Mouse (Mus musculus) neural tube, embryonic 12.5 days (tissue): ENCODE measurements around the gene Trim17. TPM values are rescaled to one million over a fixed set of nuclear protein-coding genes. Genes with fewer than 3 reads are reported as not detected.

Experiments
- ATAC-seq: fragments of 200-750 bp; cut with Nextera tagmentation; 2 replicates; pipeline ENCODE4 v1.8.0; 2017; ENCODE audit warnings: low read depth, mild to moderate bottlenecking, moderate TSS enrichment, moderate library complexity; ENCODE audit not compliant: low FRiP score
- H3K27ac ChIP-seq: fragments of 300-500 bp; sonication (generic); 2 replicates; pipeline ENCODE4 v1.5.1; 2016
- H3K27me3 ChIP-seq: fragments of 300-500 bp; sonication (generic); replicated peaks from 2 replicates; pipeline ENCODE4 v1.6.1; 2016; ENCODE audit warnings: mild to moderate bottlenecking
- H3K36me3 ChIP-seq: fragments of 300-500 bp; sonication (generic); 2 replicates; pipeline ENCODE4 v1.6.1; 2016; ENCODE audit warnings: mild to moderate bottlenecking
- H3K4me1 ChIP-seq: fragments of 300-500 bp; sonication (generic); 2 replicates; pipeline ENCODE4 v1.6.1; 2016
- H3K4me2 ChIP-seq: fragments of 300-500 bp; sonication (generic); replicated peaks from 2 replicates; pipeline ENCODE4 v1.6.1; 2016; ENCODE audit warnings: mild to moderate bottlenecking
- H3K4me3 ChIP-seq: fragments of 300-500 bp; sonication (generic); 2 replicates; pipeline ENCODE4 v1.5.1; 2016
- H3K9ac ChIP-seq: fragments of 300-500 bp; sonication (generic); 2 replicates; pipeline ENCODE4 v1.6.1; 2016; ENCODE audit warnings: mild to moderate bottlenecking
- H3K9me3 ChIP-seq: fragments of 300-500 bp; sonication (generic); 2 replicates; pipeline ENCODE4 v1.6.1; 2016; ENCODE audit warnings: mild to moderate bottlenecking
- WGBS: fragments of 180-500 bp; shearing (Covaris S2); methylation state at CpG from one replicate; pipeline ENCODE4 v1.1.7; 2016; 5-methylcytosine and 5-hydroxymethylcytosine counted together
- microRNA-seq: library from miRNA; unstranded; fragments of <30 nt; microRNA quantifications from one replicate; pipeline ENCODE4, GENCODE M21; 2017
- polyA plus RNA-seq: library from polyadenylated mRNA; unstranded; fragments of >200 nt; fragmentation: Nextera tagmentation; extraction: Ambion mirVana; gene quantifications from 2 replicates; pipeline ENCODE4 v1.2.1, GENCODE M21; 2016

Trim17 gene
- polyA plus RNA-seq, 1 experiment from 2014 or later: 0.84 TPM

GRCm38 (mm10) chr11:58999830-59000229, 45.3 kb downstream of the Trim17 start:
- Histone ChIP-seq H3K27ac (no peak overlapping the region), H3K36me3 (no peaks in the 10 kb centered on the region), H3K9me3 (no peaks in the 10 kb centered on the region), H3K4me3 (no peak overlapping the region), H3K9ac (no peak overlapping the region), H3K27me3 (peaks cover 10% of the 10 kb centered on the region), H3K4me1 (no peaks in the 10 kb centered on the region), H3K4me2 (no peak overlapping the region)
- WGBS: 85% methylated on average over 6 of the region's 6 CpGs
- no peak for ATAC-seq

- no peaks in the 10 kb centered on the region for H3K9me3 ChIP-seq
- peaks cover 3% of the 10 kb centered on the region for H3K27me3 ChIP-seq
- no peak for ATAC-seq
- H3K9ac ChIP-seq: no peak overlapping the region
- no peak overlapping the region for H3K4me3 ChIP-seq
- no peak overlapping the region for H3K27ac ChIP-seq
- no peaks in the 10 kb centered on the region for H3K36me3 ChIP-seq
- no peaks in the 10 kb centered on the region for H3K4me1 ChIP-seq
- 90% methylated on average over 21 of the region's 21 CpGs for WGBS
- no peak overlapping the region for H3K4me2 ChIP-seq
These were observed 46.1 kb downstream of the Trim17 start for GRCm38 (mm10) chr11:59000635-59001034.

GRCm38 (mm10) chr11:59002327-59003079, 48.0 kb downstream of the Trim17 start:
- WGBS: 85% methylated on average over 7 of the region's 7 CpGs
- no peak for ATAC-seq
- Histone ChIP-seq H3K36me3 (no peaks in the 10 kb centered on the region), H3K4me3 (no peak overlapping the region), H3K27me3 (no peaks in the 10 kb centered on the region), H3K4me1 (no peaks in the 10 kb centered on the region), H3K9me3 (no peaks in the 10 kb centered on the region), H3K27ac (no peak overlapping the region), H3K4me2 (no peak overlapping the region), H3K9ac (no peak overlapping the region)

- H3K9me3 ChIP-seq: no peaks in the 10 kb centered on the region
- H3K27me3 ChIP-seq: no peaks in the 10 kb centered on the region
- H3K4me3 ChIP-seq: no peak overlapping the region
- H3K9ac ChIP-seq: no peak overlapping the region
- H3K27ac ChIP-seq: no peak overlapping the region
- no peak overlapping the region for H3K4me2 ChIP-seq
- 40% methylated on average over 9 of the region's 9 CpGs for WGBS
- H3K4me1 ChIP-seq: no peaks in the 10 kb centered on the region
- no peaks in the 10 kb centered on the region for H3K36me3 ChIP-seq
- ATAC-seq: no peak
These were observed 60.6 kb downstream of the Trim17 start for GRCm38 (mm10) chr11:59015052-59015451.

Small RNA genes lying within 50 kb of the gene (microRNA-seq; reads per million reads assigned to microRNA genes)
- gene Gm44313: 1.1 reads per million

Other genes with a start within 250 kb of the Trim17 start
- gene Olfr318, start 230.7 kb upstream of the Trim17 start, polyA plus RNA-seq: not detected in 2 replicates
- 0.06 and 0.16 TPM in 2 replicates for gene Olfr317, start 215.5 kb upstream of the Trim17 start, polyA plus RNA-seq
- not detected in 2 replicates for gene Olfr316, start 202.0 kb upstream of the Trim17 start, polyA plus RNA-seq
- not detected in 2 replicates for gene Olfr315, start 181.5 kb upstream of the Trim17 start, polyA plus RNA-seq
- gene Olfr314, start 171.7 kb upstream of the Trim17 start, polyA plus RNA-seq: not detected in 2 replicates
- 5.2 and 7.4 TPM in 2 replicates for gene Fam183b, start 152.7 kb upstream of the Trim17 start, polyA plus RNA-seq
- gene Olfr313, start 139.7 kb upstream of the Trim17 start, polyA plus RNA-seq: not detected in 2 replicates
- gene Olfr312, start 125.4 kb upstream of the Trim17 start, polyA plus RNA-seq: not detected in 2 replicates
- not detected in 2 replicates for gene Olfr311, start 115.4 kb upstream of the Trim17 start, polyA plus RNA-seq
- gene Gm12258, start 107.5 kb upstream of the Trim17 start, polyA plus RNA-seq: 16.8 and 18.2 TPM in 2 replicates
- 10.7 and 10.8 TPM in 2 replicates for gene 2810021J22Rik, start 87.5 kb upstream of the Trim17 start, polyA plus RNA-seq
- 4.3 and 7.0 TPM in 2 replicates for gene Zfp39, start 50.5 kb upstream of the Trim17 start, polyA plus RNA-seq
- not detected in 2 replicates for gene Btnl10, start 36.8 kb upstream of the Trim17 start, polyA plus RNA-seq
- 594 and 608 TPM in 2 replicates for gene Rnf187, start 15.8 kb upstream of the Trim17 start, polyA plus RNA-seq
- 167 and 246 TPM in 2 replicates for gene Hist3h2ba, start 5.8 kb upstream of the Trim17 start, polyA plus RNA-seq
- 91.6 and 103 TPM in 2 replicates for gene Hist3h2a, start within 50 bp of the Trim17 start, polyA plus RNA-seq
- 20.5 TPM in 2 replicates for gene Trim11, start 23.4 kb downstream of the Trim17 start, polyA plus RNA-seq
- gene Obscn, start 181.7 kb downstream of the Trim17 start, polyA plus RNA-seq: 0.42 TPM in 2 replicates
- 6.5 and 7.8 TPM in 2 replicates for gene Iba57, start 209.1 kb downstream of the Trim17 start, polyA plus RNA-seq
- gene Gjc2, start 228.5 kb downstream of the Trim17 start, polyA plus RNA-seq: 0.23 and 0.39 TPM in 2 replicates
- gene Guk1, start 237.5 kb downstream of the Trim17 start, polyA plus RNA-seq: 111 and 113 TPM in 2 replicates
- 88.0 and 91.1 TPM in 2 replicates for gene Mrpl55, start 247.8 kb downstream of the Trim17 start, polyA plus RNA-seq